Mouse (Mus musculus) heart, embryonic 14.5 days (tissue): ENCODE measurements around the gene Gm48551. TPM values are rescaled to one million over a fixed set of nuclear protein-coding genes. Genes with fewer than 3 reads are reported as not detected.

ENCODE experiments used
- ATAC-seq: fragments of 200-750 bp; cut with Nextera tagmentation; 2 replicates; pipeline ENCODE4 v1.8.0; 2017; ENCODE audit warnings: low read depth, moderate TSS enrichment; ENCODE audit not compliant: insufficient number of reproducible peaks, insufficient read depth, low FRiP score
- H3K27ac ChIP-seq, 2 experiments: fragments of 200-500 bp in 1 of 2; fragments of 300-500 bp in 1 of 2; sonication (generic) in 1 of 2; replicated peaks in 1 of 2; 2 replicates each; pipeline ENCODE4 v1.5.1; 2012 to 2014; ENCODE audit warnings: low read depth in 2 of 2, low read length in 2 of 2, control low read depth in 1 of 2, mild to moderate bottlenecking in 1 of 2, mixed read lengths in 1 of 2; ENCODE audit not compliant: control insufficient read depth in 1 of 2, insufficient read depth in 1 of 2
- H3K27me3 ChIP-seq: fragments of 300-500 bp; sonication (generic); 2 replicates; pipeline ENCODE4 v1.6.1; 2014; ENCODE audit warnings: mild to moderate bottlenecking, low read length, control low read depth; ENCODE audit not compliant: control insufficient read depth, insufficient read depth
- H3K36me3 ChIP-seq: fragments of 300-500 bp; sonication (generic); 2 replicates; pipeline ENCODE4 v1.6.1; 2014; ENCODE audit warnings: mild to moderate bottlenecking, control low read depth, low read length, mixed read lengths; ENCODE audit not compliant: control insufficient read depth, insufficient read depth
- H3K4me1 ChIP-seq, 2 experiments: fragments of 200-500 bp in 1 of 2; fragments of 300-500 bp in 1 of 2; sonication (generic) in 1 of 2; 2 replicates each; pipeline ENCODE4 v1.6.1; 2012 to 2014; ENCODE audit warnings: low read length in 2 of 2, control low read depth in 1 of 2, mixed read lengths in 1 of 2; ENCODE audit not compliant: control insufficient read depth in 2 of 2, insufficient read depth in 2 of 2
- H3K4me2 ChIP-seq: fragments of 300-500 bp; sonication (generic); 2 replicates; pipeline ENCODE4 v1.6.1; 2014; ENCODE audit warnings: mild to moderate bottlenecking, low read length
- H3K4me3 ChIP-seq, 2 experiments: fragments of 200-500 bp in 1 of 2; fragments of 300-500 bp in 1 of 2; sonication (generic) in 1 of 2; 2 replicates each; pipeline ENCODE4 v1.5.1; 2012 to 2014; ENCODE audit warnings: low read length in 2 of 2, mild to moderate bottlenecking in 2 of 2, control low read depth in 1 of 2, low read depth in 1 of 2, moderate library complexity in 1 of 2; ENCODE audit not compliant: control insufficient read depth in 1 of 2, insufficient read depth in 1 of 2
- H3K9ac ChIP-seq: fragments of 300-500 bp; sonication (generic); 2 replicates; pipeline ENCODE4 v1.6.1; 2014; ENCODE audit warnings: mild to moderate bottlenecking, low read length
- H3K9me3 ChIP-seq: fragments of 300-500 bp; sonication (generic); 2 replicates; pipeline ENCODE4 v1.6.1; 2016; ENCODE audit warnings: low read length, control low read depth; ENCODE audit not compliant: control insufficient read depth
- WGBS: fragments of 180-500 bp; shearing (Covaris S2); extraction: QIAGEN DNeasy Blood & Tissue Kit; methylation state at CpG from one replicate; pipeline ENCODE4 v1.1.7; 2014; 5-methylcytosine and 5-hydroxymethylcytosine counted together
- polyA plus RNA-seq: library from polyadenylated mRNA; unstranded; fragments of >200 nt; fragmentation: Nextera tagmentation; extraction: Ambion mirVana; gene quantifications from 2 replicates; pipeline ENCODE4 v1.2.1, GENCODE M21; 2014

Gm48551 gene
- polyA plus RNA-seq, 1 experiment from 2014 or later, result 1.7 TPM

GRCm38 (mm10) chr10:81418216-81419070, 34.2 kb downstream of the Gm48551 start:
- WGBS, result 37% methylated on average over 11 of the region's 11 CpGs

GRCm38 (mm10) chr10:81419111-81419928, 35.1 kb downstream of the Gm48551 start:
- no peaks in the 10 kb centered on the region for H3K27me3 ChIP-seq
- H3K4me2 ChIP-seq, result no peak overlapping the region
- no peak for ATAC-seq
- peaks cover 34% of the 10 kb centered on the region for H3K36me3 ChIP-seq
- H3K9ac ChIP-seq, result peak overlapping the region; percentile 28; the same call in 1 of the 2 replicates
- 92% methylated on average over 10 of the region's 10 CpGs for WGBS
- no peak overlapping the region for H3K27ac ChIP-seq
- no peaks in the 10 kb centered on the region for H3K9me3 ChIP-seq
- H3K4me1 ChIP-seq, result peaks cover 30 to 53% of the 10 kb centered on the region in 2 experiments
- H3K4me3 ChIP-seq, result no peak overlapping the region

More at GRCm38 (mm10) chr10:81418216-81419070, 34.2 kb downstream of the Gm48551 start:
- Histone ChIP-seq H3K4me2 (no peak overlapping the region), H3K4me1 (peaks cover 37 to 53% of the 10 kb centered on the region in 2 experiments), H3K27ac (no peak overlapping the region), H3K27me3 (no peaks in the 10 kb centered on the region), H3K36me3 (peaks cover 34% of the 10 kb centered on the region), H3K4me3 (no peak overlapping the region), H3K9me3 (no peaks in the 10 kb centered on the region), H3K9ac (peak overlapping the region; percentile 28; the same call in 1 of the 2 replicates)
- no peak for ATAC-seq

DNA sequence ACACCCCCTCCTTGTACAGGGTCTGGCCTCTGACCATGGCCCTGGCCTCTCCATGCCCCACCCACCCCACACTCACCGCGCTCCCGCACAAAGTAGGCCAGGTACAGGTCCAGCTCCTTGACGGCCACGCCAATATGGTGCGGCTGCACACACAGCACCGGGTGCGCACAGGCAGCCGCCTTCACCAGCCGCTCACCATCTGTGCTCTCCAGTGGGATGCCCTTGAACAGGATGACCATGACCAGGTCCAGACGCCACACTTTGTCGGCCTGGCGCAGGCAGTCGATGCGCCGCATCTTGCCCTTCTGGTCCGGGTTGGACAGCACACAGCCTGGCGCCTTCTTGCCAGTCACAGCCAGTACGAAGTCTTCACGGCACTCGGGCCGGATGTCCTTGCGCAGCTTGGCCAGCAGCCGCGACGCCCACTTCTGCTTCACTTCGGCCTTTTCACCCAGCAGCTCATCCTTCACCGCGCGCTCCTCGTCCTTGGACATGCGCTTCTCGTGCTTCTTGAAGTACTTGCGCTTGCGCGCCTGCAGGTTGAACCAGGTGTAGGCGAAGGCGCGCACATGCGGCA, 36.0 kb downstream of the Gm48551 start:
- no peaks in the 10 kb centered on the region for H3K27me3 ChIP-seq

GRCm38 (mm10) chr10:81421041-81421796, 37.0 kb downstream of the Gm48551 start:
- Histone ChIP-seq H3K9me3 (no peaks in the 10 kb centered on the region), H3K9ac (no peak overlapping the region), H3K4me1 (peaks cover 36 to 56% of the 10 kb centered on the region in 2 experiments), H3K36me3 (peaks cover 26% of the 10 kb centered on the region), H3K4me3 (no peak overlapping the region), H3K4me2 (no peak overlapping the region), H3K27ac (no peak overlapping the region), H3K27me3 (no peaks in the 10 kb centered on the region)
- ATAC-seq, result no peak
- 79% methylated on average over 4 of the region's 4 CpGs for WGBS

More for the DNA sequence above, 36.0 kb downstream of the Gm48551 start:
- H3K9ac ChIP-seq, result no peak overlapping the region
- no peak for ATAC-seq
- no peaks in the 10 kb centered on the region for H3K9me3 ChIP-seq
- H3K27ac ChIP-seq, result no peak overlapping the region
- peaks cover 30 to 53% of the 10 kb centered on the region in 2 experiments for H3K4me1 ChIP-seq
- 86% methylated on average over 40 of the region's 40 CpGs for WGBS
- H3K4me2 ChIP-seq, result no peak overlapping the region
- no peak overlapping the region for H3K4me3 ChIP-seq
- H3K36me3 ChIP-seq, result peaks cover 27% of the 10 kb centered on the region

DNA sequence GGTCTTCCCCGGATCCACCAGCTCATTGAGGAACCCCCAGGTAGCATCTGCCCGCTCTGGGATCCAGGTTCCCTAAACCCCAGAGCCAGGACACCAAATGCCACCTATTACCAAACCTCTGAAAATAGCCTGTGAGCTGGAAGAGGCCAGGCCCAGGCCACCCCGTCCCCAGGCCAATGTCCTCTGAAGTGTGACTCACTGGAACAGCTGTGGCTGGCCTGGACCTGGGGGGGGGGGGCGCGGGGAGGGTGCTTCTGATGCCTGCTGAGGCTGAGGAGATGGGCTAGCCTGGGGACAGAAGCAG, 37.5 kb downstream of the Gm48551 start:
- H3K9me3 ChIP-seq, result no peaks in the 10 kb centered on the region
- no peaks in the 10 kb centered on the region for H3K27me3 ChIP-seq
- ATAC-seq, result no peak
- peaks cover 32 to 51% of the 10 kb centered on the region in 2 experiments for H3K4me1 ChIP-seq
- WGBS, result 62% methylated on average over 5 of the region's 5 CpGs
- no peak overlapping the region for H3K9ac ChIP-seq
- no peak overlapping the region for H3K4me2 ChIP-seq
- H3K36me3 ChIP-seq, result peaks cover 26% of the 10 kb centered on the region
- no peak overlapping the region for H3K4me3 ChIP-seq
- no peak overlapping the region for H3K27ac ChIP-seq

- H3K9me3 ChIP-seq, result no peaks in the 10 kb centered on the region
- no peak for ATAC-seq
- no peak overlapping the region for H3K9ac ChIP-seq
- H3K4me2 ChIP-seq, result no peak overlapping the region
- no peak overlapping the region for H3K27ac ChIP-seq
- 75% methylated on average over 6 of the region's 6 CpGs for WGBS
- H3K27me3 ChIP-seq, result no peaks in the 10 kb centered on the region
- H3K36me3 ChIP-seq, result peaks cover 26% of the 10 kb centered on the region
- H3K4me1 ChIP-seq, result peaks cover 30 to 48% of the 10 kb centered on the region in 2 experiments
- H3K4me3 ChIP-seq, result no peak overlapping the region
Observed at GRCm38 (mm10) chr10:81422191-81422590, 37.9 kb downstream of the Gm48551 start.

DNA sequence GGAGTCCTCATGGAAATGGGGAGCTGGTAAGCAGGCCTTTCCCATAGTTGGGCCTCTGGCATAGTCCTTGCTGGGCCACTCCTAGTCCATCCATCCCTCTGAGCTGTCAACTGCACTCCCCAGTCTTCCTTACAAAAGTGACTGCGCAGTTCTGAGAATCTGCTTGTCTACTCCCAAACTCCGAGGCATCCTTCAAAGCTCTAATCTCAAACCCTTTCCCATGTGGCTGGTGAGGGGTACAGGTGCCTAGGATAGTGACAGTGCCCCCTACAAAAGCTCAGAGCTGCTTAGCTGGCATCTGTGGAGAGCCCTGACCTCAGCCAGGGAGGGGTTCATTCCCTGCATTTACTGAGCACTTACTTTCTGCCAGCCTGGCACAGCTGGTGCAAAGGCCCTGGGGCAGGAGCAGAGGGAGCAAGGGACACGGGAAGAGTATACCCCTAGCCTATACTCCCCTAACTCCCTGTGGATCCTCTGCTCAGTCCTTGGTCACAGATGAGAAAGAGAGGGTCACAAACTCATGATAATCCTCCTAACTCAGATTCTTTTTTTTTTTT, 38.5 kb downstream of the Gm48551 start:
- no peak overlapping the region for H3K4me3 ChIP-seq
- WGBS, result 82% methylated on average over 3 of the region's 3 CpGs
- H3K27me3 ChIP-seq, result no peaks in the 10 kb centered on the region
- H3K27ac ChIP-seq, result no peak overlapping the region
- H3K9ac ChIP-seq, result no peak overlapping the region
- peaks cover 28 to 46% of the 10 kb centered on the region in 2 experiments for H3K4me1 ChIP-seq
- ATAC-seq, result no peak
- H3K36me3 ChIP-seq, result peaks cover 23% of the 10 kb centered on the region
- no peaks in the 10 kb centered on the region for H3K9me3 ChIP-seq
- H3K4me2 ChIP-seq, result no peak overlapping the region
